Mouse (Mus musculus) CH12.LX (cell line): ENCODE results near the gene Ccz1. TPM values are rescaled to one million over a fixed set of nuclear protein-coding genes. Genes with fewer than 3 reads are reported as not detected.

ENCODE experiments used
- DNase-seq: peaks from one replicate; pipeline ENCODE4 v3.0.0-alpha.2; 2013; ENCODE audit errors: extremely low read depth
- H3K27ac ChIP-seq: 2 replicates; pipeline ENCODE4 v1.5.1; 2012; ENCODE audit warnings: low read depth, mild to moderate bottlenecking, control low read depth, moderate library complexity; ENCODE audit not compliant: insufficient read depth
- H3K27me3 ChIP-seq: replicated peaks from 2 replicates; pipeline ENCODE3; 2012; ENCODE audit warnings: inconsistent platforms
- H3K36me3 ChIP-seq, 2 experiments: replicated peaks in 1 of 2; 2 replicates each; pipeline versions ENCODE3 to v1.6.1; 2012; ENCODE audit warnings: inconsistent platforms in 1 of 2, low read length in 1 of 2, mild to moderate bottlenecking in 1 of 2, mixed read lengths in 1 of 2, moderate library complexity in 1 of 2; ENCODE audit not compliant: control insufficient read depth in 1 of 2, insufficient read depth in 1 of 2
- H3K4me1 ChIP-seq, 2 experiments: 2 replicates each; pipeline ENCODE4 v1.6.1; 2012; ENCODE audit warnings: inconsistent platforms in 1 of 2, moderate library complexity in 1 of 2; ENCODE audit not compliant: insufficient read depth in 2 of 2, control insufficient read depth in 1 of 2
- H3K4me2 ChIP-seq: 2 replicates; pipeline ENCODE4 v1.6.1; 2012; ENCODE audit warnings: low read depth, mild to moderate bottlenecking, control low read depth; ENCODE audit not compliant: poor library complexity, insufficient read depth, severe bottlenecking
- H3K4me3 ChIP-seq, 3 experiments: fragments of 150-350 bp in 1 of 3; sonication (generic) in 1 of 3; replicated peaks in 1 of 3; 2 replicates each; pipeline versions ENCODE3 to v1.5.1; 2011 to 2012; ENCODE audit warnings: low read depth in 2 of 3, low read length in 2 of 3, mild to moderate bottlenecking in 2 of 3, moderate library complexity in 2 of 3, control low read depth in 1 of 3, improper control_type of control experiment in 1 of 3, inconsistent platforms in 1 of 3, mixed read lengths in 1 of 3; ENCODE audit not compliant: poor library complexity in 1 of 3
- H3K79me2 ChIP-seq: replicated peaks from 2 replicates; pipeline ENCODE4 v1.6.1; 2012; ENCODE audit warnings: mild to moderate bottlenecking, moderate library complexity; ENCODE audit not compliant: control insufficient read depth, poor library complexity, insufficient read depth, severe bottlenecking; ENCODE audit errors: extremely low read depth
- H3K9ac ChIP-seq: 2 replicates; pipeline ENCODE4 v1.6.1; 2012; ENCODE audit warnings: low read depth, mild to moderate bottlenecking, control low read depth, moderate library complexity; ENCODE audit not compliant: insufficient read depth
- H3K9me3 ChIP-seq: replicated peaks from 2 replicates; pipeline ENCODE3; 2012; ENCODE audit warnings: low read length, inconsistent platforms, mixed read lengths
- BHLHE40 ChIP-seq: IDR thresholded peaks from 2 replicates; pipeline ENCODE4 v1.6.1; 2011; ENCODE audit warnings: mild to moderate bottlenecking, low read depth, low read length, improper control_type of control experiment
- CHD2 ChIP-seq: IDR thresholded peaks from 2 replicates; pipeline ENCODE4 v1.6.1; 2011; ENCODE audit warnings: low read length, improper control_type of control experiment
- CTCF ChIP-seq, 2 experiments: IDR thresholded peaks in 1 of 2; conservative IDR thresholded peaks in 1 of 2; 2 replicates each; pipeline ENCODE4 v1.5.1; 2011 to 2012; ENCODE audit warnings: low read depth in 2 of 2, low read length in 2 of 2, improper control_type of control experiment in 1 of 2, inconsistent platforms in 1 of 2, mild to moderate bottlenecking in 1 of 2, moderate library complexity in 1 of 2
- E2F4 ChIP-seq: IDR thresholded peaks from 2 replicates; pipeline ENCODE4 v1.6.1; 2011; ENCODE audit warnings: low read depth, low read length, improper control_type of control experiment; ENCODE audit not compliant: insufficient replicate concordance
- ELF1 ChIP-seq: IDR thresholded peaks from 2 replicates; pipeline ENCODE4 v1.6.1; 2014; ENCODE audit warnings: low read depth, mild to moderate bottlenecking, inconsistent platforms, low read length, improper control_type of control experiment
- EP300 ChIP-seq: IDR thresholded peaks from 2 replicates; pipeline ENCODE4 v1.6.1; 2011; ENCODE audit warnings: low read length, improper control_type of control experiment
- ETS1 ChIP-seq: conservative IDR thresholded peaks from 2 replicates; pipeline ENCODE4 v1.6.1; 2012; ENCODE audit warnings: low read depth, mild to moderate bottlenecking, inconsistent platforms, low read length, improper control_type of control experiment, moderate library complexity
- GABPA ChIP-seq: IDR thresholded peaks from 2 replicates; pipeline ENCODE4 v1.6.1; 2012; ENCODE audit warnings: low read depth, low read length, improper control_type of control experiment, inconsistent platforms; ENCODE audit not compliant: insufficient replicate concordance
- HCFC1 ChIP-seq: IDR thresholded peaks from 2 replicates; pipeline ENCODE4 v1.6.1; 2012; ENCODE audit warnings: low read depth, mild to moderate bottlenecking, inconsistent platforms, low read length, improper control_type of control experiment
- IRF4 ChIP-seq: IDR thresholded peaks from 2 replicates; pipeline ENCODE4 v1.6.1; 2014; ENCODE audit warnings: low read depth, mild to moderate bottlenecking, inconsistent platforms, low read length, improper control_type of control experiment
- JUN ChIP-seq: IDR thresholded peaks from 2 replicates; pipeline ENCODE4 v1.6.1; 2011; ENCODE audit warnings: low read depth, mild to moderate bottlenecking, low read length, improper control_type of control experiment, moderate library complexity; ENCODE audit not compliant: insufficient read depth
- JUND ChIP-seq: conservative IDR thresholded peaks from 2 replicates; pipeline ENCODE4 v1.6.1; 2011; ENCODE audit warnings: low read depth, low read length, improper control_type of control experiment
- KAT2A ChIP-seq: IDR thresholded peaks from 2 replicates; pipeline ENCODE4 v1.6.1; 2012; ENCODE audit warnings: low read length, improper control_type of control experiment, inconsistent platforms; ENCODE audit not compliant: insufficient replicate concordance
- MAX ChIP-seq: IDR thresholded peaks from 2 replicates; pipeline ENCODE4 v1.6.1; 2011; ENCODE audit warnings: low read length, improper control_type of control experiment
- MXI1 ChIP-seq: IDR thresholded peaks from 2 replicates; pipeline ENCODE4 v1.6.1; 2011; ENCODE audit warnings: mild to moderate bottlenecking, low read depth, low read length, improper control_type of control experiment
- MYC ChIP-seq: IDR thresholded peaks from 2 replicates; pipeline ENCODE4 v1.6.1; 2011; ENCODE audit warnings: low read depth, mild to moderate bottlenecking, improper control_type of control experiment, low read length
- NELFE ChIP-seq: IDR thresholded peaks from 2 replicates; pipeline ENCODE4 v1.6.1; 2011; ENCODE audit warnings: low read depth, low read length, improper control_type of control experiment
- NRF1 ChIP-seq: IDR thresholded peaks from 2 replicates; pipeline ENCODE4 v1.6.1; 2014; ENCODE audit warnings: low read depth, mild to moderate bottlenecking, inconsistent platforms, low read length, improper control_type of control experiment, moderate library complexity
- PAX5 ChIP-seq: IDR thresholded peaks from 2 replicates; pipeline ENCODE4 v1.6.1; 2012; ENCODE audit warnings: low read length, inconsistent platforms, mixed read lengths
- POLR2A ChIP-seq: IDR thresholded peaks from 2 replicates; pipeline ENCODE4 v1.6.1; 2011; ENCODE audit warnings: low read depth, mild to moderate bottlenecking, improper control_type of control experiment, low read length
- POLR2AphosphoS2 ChIP-seq: IDR thresholded peaks from 2 replicates; pipeline ENCODE4 v1.6.1; 2011; ENCODE audit warnings: low read depth, low read length, improper control_type of control experiment
- RAD21 ChIP-seq: IDR thresholded peaks from 2 replicates; pipeline ENCODE4 v1.6.1; 2011; ENCODE audit warnings: low read depth, mild to moderate bottlenecking, low read length, improper control_type of control experiment, moderate library complexity
- SIN3A ChIP-seq: IDR thresholded peaks from 2 replicates; pipeline ENCODE4 v1.6.1; 2012; ENCODE audit warnings: low read length, improper control_type of control experiment, inconsistent platforms
- SMC3 ChIP-seq: IDR thresholded peaks from 2 replicates; pipeline ENCODE4 v1.6.1; 2011; ENCODE audit warnings: low read depth, low read length, improper control_type of control experiment
- TBP ChIP-seq: conservative IDR thresholded peaks from 2 replicates; pipeline ENCODE4 v1.6.1; 2011; ENCODE audit warnings: low read depth, low read length, improper control_type of control experiment
- UBTF ChIP-seq: IDR thresholded peaks from 2 replicates; pipeline ENCODE4 v1.6.1; 2012; ENCODE audit warnings: low read depth, mild to moderate bottlenecking, inconsistent platforms, low read length, improper control_type of control experiment, moderate library complexity
- USF1 ChIP-seq: IDR thresholded peaks from 2 replicates; pipeline ENCODE4 v1.6.1; 2014; ENCODE audit warnings: low read depth, mild to moderate bottlenecking, inconsistent platforms, low read length, improper control_type of control experiment
- USF2 ChIP-seq: conservative IDR thresholded peaks from 2 replicates; pipeline ENCODE4 v1.6.1; 2011; ENCODE audit warnings: low read depth, low read length, improper control_type of control experiment
- ZKSCAN1 ChIP-seq: IDR thresholded peaks from 2 replicates; pipeline ENCODE4 v1.6.1; 2012; ENCODE audit warnings: low read depth, inconsistent platforms, low read length, improper control_type of control experiment, borderline replicate concordance
- ZMIZ1 ChIP-seq: IDR thresholded peaks from 2 replicates; pipeline ENCODE4 v1.6.1; 2012; ENCODE audit warnings: low read depth, mild to moderate bottlenecking, inconsistent platforms, low read length, improper control_type of control experiment
- ZNF384 ChIP-seq: IDR thresholded peaks from 2 replicates; pipeline ENCODE4 v1.6.1; 2012; ENCODE audit warnings: low read depth, low read length, improper control_type of control experiment, inconsistent platforms
- dilution Hi-C: fragments of 300-500 bp; cut with MboI; formaldehyde crosslinking; loops from 2 replicates; pipeline ENCODE4 v1.14.3; 2020; ENCODE audit warnings: low sequenced_read_pairs; ENCODE audit not compliant: extremely low pct_unique_long_range_greater_than_20kb, extremely low pct_ligation_motif_present
- in situ Hi-C: fragments of 300-500 bp; cut with MboI; formaldehyde crosslinking; loops from 3 replicates; pipeline ENCODE4 v1.14.3; 2019; ENCODE audit warnings: low sequenced_read_pairs, low pct_ligation_motif_present, low pct_unique_long_range_greater_than_20kb, mixed read lengths
- polyA plus RNA-seq: library from polyadenylated mRNA; unstranded; fragments of >175 nt; gene quantifications from 2 replicates; pipeline ENCODE4 v1.2.1, GENCODE M21; 2012; ENCODE audit warnings: low read depth; ENCODE audit not compliant: insufficient read length
- total RNA-seq, 2 experiments: library from RNA; depleted of rRNA; stranded (reverse); fragments of 300-350 nt in 1 of 2; fragments of >200 nt in 1 of 2; gene quantifications; 2 replicates each; pipeline ENCODE4 v1.2.3; 2012 to 2014

Gene Ccz1
- total and polyA plus RNA-seq, 3 experiments = 64.3 to 129 (median 91.0) TPM

DNA sequence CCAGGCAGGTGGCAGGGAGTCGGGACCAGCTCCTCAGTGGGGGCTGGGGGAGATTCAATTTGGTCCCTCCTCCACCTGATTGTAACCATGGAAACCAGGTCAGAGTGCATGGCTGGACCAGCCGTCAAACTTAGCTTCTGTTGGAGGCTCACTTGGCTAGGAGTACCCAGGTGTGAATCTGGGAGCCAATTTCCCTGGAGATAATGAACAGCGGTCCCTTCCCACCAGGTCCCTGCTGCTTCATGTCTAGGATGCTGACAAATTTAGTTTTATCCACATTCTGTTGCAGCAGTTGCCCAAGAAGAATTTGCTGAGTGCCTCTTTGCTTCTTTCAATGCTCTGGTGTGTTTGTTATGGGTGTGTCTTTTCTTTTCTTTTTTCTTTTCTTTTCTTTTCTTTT lies 38.8 kb upstream of the Ccz1 start:
- H3K4me3 ChIP-seq = no peak overlapping the region
- H3K4me1 ChIP-seq = no peaks in the 10 kb centered on the region
- H3K36me3 ChIP-seq = no peaks in the 10 kb centered on the region
- in situ Hi-C loops = no loop called here
- TF ChIP-seq JUND (no peak), SIN3A (no peak), ZNF384 (no peak), ELF1 (no peak), IRF4 (no peak), CHD2 (no peak), BHLHE40 (no peak), PAX5 (no peak)
- no peak overlapping the region for H3K4me2 ChIP-seq
- no peak overlapping the region for H3K27ac ChIP-seq
- H3K27me3 ChIP-seq = no peaks in the 10 kb centered on the region
- no peak for DNase-seq
- H3K9ac ChIP-seq = no peak overlapping the region
- H3K9me3 ChIP-seq = no peaks in the 10 kb centered on the region
- dilution Hi-C loops = no loop called here
- no peaks in the 10 kb centered on the region for H3K79me2 ChIP-seq

DNA sequence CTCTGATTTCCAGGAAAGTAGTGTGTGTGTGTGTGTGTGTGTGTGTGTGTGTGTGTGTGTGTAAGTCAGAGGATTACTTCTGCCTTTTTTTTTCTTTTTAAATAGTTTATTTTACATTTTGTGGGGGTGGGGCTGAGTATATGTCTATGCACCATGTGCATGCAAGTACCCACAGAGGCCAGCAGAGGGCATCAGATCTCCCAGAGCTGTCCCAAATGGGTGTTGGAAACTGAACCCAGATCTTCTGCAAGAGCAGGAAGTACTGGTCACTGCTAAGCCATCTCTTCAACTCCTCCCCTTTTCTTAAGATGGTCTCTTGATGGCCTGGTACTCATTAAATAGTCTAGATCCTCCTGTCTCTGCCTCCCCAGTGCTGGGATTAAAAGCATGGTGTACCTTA lies 36.6 kb upstream of the Ccz1 start:
- no peak for TF ChIP-seq BHLHE40
- TF ChIP-seq JUND = no peak
- TF ChIP-seq SIN3A = no peak
- TF ChIP-seq NRF1 = no peak
- TF ChIP-seq ZKSCAN1 = no peak
- TF ChIP-seq MYC = peak; percentile 63; the same call in 1 of the 2 replicates
- TF ChIP-seq E2F4 = no peak
- no peak for TF ChIP-seq MAX
- no peak for TF ChIP-seq UBTF
- no peak for TF ChIP-seq GABPA
- TF ChIP-seq MXI1 = no peak
- no peak for TF ChIP-seq POLR2AphosphoS2
- no peak for TF ChIP-seq EP300
- TF ChIP-seq POLR2A = no peak
- TF ChIP-seq TBP = no peak
- no peak for TF ChIP-seq NELFE
- TF ChIP-seq JUN = no peak
- no peak for TF ChIP-seq USF1
- TF ChIP-seq CTCF (conservative IDR thresholded peaks at IDR 0.05 in 1 of 2, IDR thresholded peaks at IDR 0.05 in 1 of 2; ENCODE audit: low read depth in 2 of 2, low read length in 2 of 2) = peak; percentile 30 to 76; a peak in 2 of 4 replicates
- TF ChIP-seq SMC3 = peak; percentile 72
- no peak for TF ChIP-seq KAT2A
- no peak for TF ChIP-seq ZNF384
- TF ChIP-seq ETS1 = no peak
- peak; percentile 50 for TF ChIP-seq RAD21
- no peak for TF ChIP-seq ZMIZ1
- TF ChIP-seq USF2 = no peak
- TF ChIP-seq HCFC1 = no peak
- H3K9me3 ChIP-seq = no peaks in the 10 kb centered on the region
- in situ Hi-C loops (no loop called here), dilution Hi-C loops (no loop called here)
- DNase-seq = peak; percentile 42
- no peaks in the 10 kb centered on the region for H3K79me2 ChIP-seq
- no peaks in the 10 kb centered on the region for H3K36me3 ChIP-seq
- no peak overlapping the region for H3K4me2 ChIP-seq
- no peak overlapping the region for H3K27ac ChIP-seq
- no peak overlapping the region for H3K4me3 ChIP-seq
- no peaks in the 10 kb centered on the region for H3K27me3 ChIP-seq
- peaks cover 0 to 11% of the 10 kb centered on the region in 2 experiments; a peak in 2 of 4 replicates for H3K4me1 ChIP-seq
- H3K9ac ChIP-seq = no peak overlapping the region
